Mouse (Mus musculus): ENCODE measurements at regions not wholly inside any gene's neighbourhood (a gene's known extent, or its start where the extent isn't known, plus 50 kb on each side); places are given as distances from the start of the nearest gene placed in this dataset.
A peak's percentile ranks its signal among the peaks of the same experiment; 100 is the strongest.

GRCm38 (mm10) chr14:71174175-71174574 lies 574.5 kb upstream of the Fam160b2 start:
- no peak for ATAC-seq
- Histone ChIP-seq H3K27me3 (ENCODE audit: insufficient read depth, low read length) (no peaks in the 10 kb centered on the region), H3K9ac (no peak overlapping the region), H3K4me1 (ENCODE audit: insufficient read depth) (no peaks in the 10 kb centered on the region), H3K36me3 (ENCODE audit: insufficient read depth) (no peaks in the 10 kb centered on the region), H3K4me3 (ENCODE audit: low read depth, low read length) (no peak overlapping the region), H3K9me3 (ENCODE audit: low read length) (no peaks in the 10 kb centered on the region), H3K4me2 (ENCODE audit: low read depth) (no peak overlapping the region), H3K27ac (ENCODE audit: low read depth, low read length) (no peak overlapping the region)
- TF ChIP-seq CTCF (IDR thresholded peaks at IDR 0.05; ENCODE audit: low read depth) = no peak
- no peak for DNase-seq
- WGBS = 81% methylated on average over 2 of the region's 2 CpGs

- Histone ChIP-seq H3K4me1 (ENCODE audit: insufficient read depth) (no peaks in the 10 kb centered on the region), H3K9me3 (ENCODE audit: low read length) (no peaks in the 10 kb centered on the region), H3K4me2 (ENCODE audit: low read depth) (no peak overlapping the region), H3K36me3 (ENCODE audit: insufficient read depth) (no peaks in the 10 kb centered on the region), H3K9ac (no peak overlapping the region), H3K27ac (ENCODE audit: low read depth, low read length) (no peak overlapping the region), H3K4me3 (ENCODE audit: low read depth, low read length) (no peak overlapping the region), H3K27me3 (ENCODE audit: insufficient read depth, low read length) (no peaks in the 10 kb centered on the region)
- WGBS = 73% methylated on average over 2 of the region's 2 CpGs
- ATAC-seq (no peak), DNase-seq (no peak)
- TF ChIP-seq CTCF (IDR thresholded peaks at IDR 0.05; ENCODE audit: low read depth) = no peak
These were observed 559.9 kb upstream of the Fam160b2 start for GRCm38 (mm10) chr14:71159556-71159955.

- H3K4me1 ChIP-seq (ENCODE audit: insufficient read depth) = no peaks in the 10 kb centered on the region
- H3K9me3 ChIP-seq (ENCODE audit: low read length) = no peaks in the 10 kb centered on the region
- no peak overlapping the region for H3K27ac ChIP-seq (ENCODE audit: low read depth, low read length)
- 94% methylated on average over 1 of the region's 1 CpGs for WGBS
- H3K4me2 ChIP-seq (ENCODE audit: low read depth) = no peak overlapping the region
- H3K9ac ChIP-seq = no peak overlapping the region
- ATAC-seq (no peak), DNase-seq (no peak)
- no peaks in the 10 kb centered on the region for H3K27me3 ChIP-seq (ENCODE audit: insufficient read depth, low read length)
- TF ChIP-seq CTCF (IDR thresholded peaks at IDR 0.05; ENCODE audit: low read depth) = no peak
- H3K4me3 ChIP-seq (ENCODE audit: low read depth, low read length) = no peak overlapping the region
- H3K36me3 ChIP-seq (ENCODE audit: insufficient read depth) = no peaks in the 10 kb centered on the region
These were observed 542.8 kb upstream of the Fam160b2 start for GRCm38 (mm10) chr14:71142465-71142864.

GRCm38 (mm10) chr14:71129771-71130211 lies 530.2 kb upstream of the Fam160b2 start:
- H3K36me3 ChIP-seq (ENCODE audit: insufficient read depth) = no peaks in the 10 kb centered on the region
- no peak overlapping the region for H3K4me2 ChIP-seq (ENCODE audit: low read depth)
- 94% methylated on average over 4 of the region's 4 CpGs for WGBS
- TF ChIP-seq CTCF (IDR thresholded peaks at IDR 0.05; ENCODE audit: low read depth) = no peak
- H3K27me3 ChIP-seq (ENCODE audit: insufficient read depth, low read length) = no peaks in the 10 kb centered on the region
- H3K27ac ChIP-seq (ENCODE audit: low read depth, low read length) = no peak overlapping the region
- no peak for DNase-seq
- H3K4me3 ChIP-seq (ENCODE audit: low read depth, low read length) = no peak overlapping the region
- H3K9me3 ChIP-seq (ENCODE audit: low read length) = no peaks in the 10 kb centered on the region
- no peaks in the 10 kb centered on the region for H3K4me1 ChIP-seq (ENCODE audit: insufficient read depth)
- H3K9ac ChIP-seq = no peak overlapping the region
- no peak for ATAC-seq

- Histone ChIP-seq H3K4me1 (ENCODE audit: insufficient read depth) (no peaks in the 10 kb centered on the region), H3K9me3 (ENCODE audit: low read length) (no peaks in the 10 kb centered on the region), H3K4me2 (ENCODE audit: low read depth) (no peak overlapping the region), H3K27ac (ENCODE audit: low read depth, low read length) (no peak overlapping the region), H3K27me3 (ENCODE audit: insufficient read depth, low read length) (no peaks in the 10 kb centered on the region), H3K4me3 (ENCODE audit: low read depth, low read length) (no peak overlapping the region), H3K36me3 (ENCODE audit: insufficient read depth) (no peaks in the 10 kb centered on the region), H3K9ac (no peak overlapping the region)
- ATAC-seq (no peak), DNase-seq (no peak)
- TF ChIP-seq CTCF (IDR thresholded peaks at IDR 0.05; ENCODE audit: low read depth) = no peak
- 78% methylated on average over 3 of the region's 3 CpGs for whole genome bisulfite sequencing
These were observed 528.9 kb upstream of the Fam160b2 start for GRCm38 (mm10) chr14:71128495-71128894.

- Histone ChIP-seq H3K4me3 (ENCODE audit: low read depth, low read length) (no peak overlapping the region), H3K9ac (no peak overlapping the region), H3K4me1 (ENCODE audit: insufficient read depth) (no peaks in the 10 kb centered on the region), H3K9me3 (ENCODE audit: low read length) (no peaks in the 10 kb centered on the region), H3K27me3 (ENCODE audit: insufficient read depth, low read length) (no peaks in the 10 kb centered on the region), H3K27ac (ENCODE audit: low read depth, low read length) (no peak overlapping the region), H3K4me2 (ENCODE audit: low read depth) (no peak overlapping the region), H3K36me3 (ENCODE audit: insufficient read depth) (no peaks in the 10 kb centered on the region)
- no peak for TF ChIP-seq CTCF (IDR thresholded peaks at IDR 0.05; ENCODE audit: low read depth)
- ATAC-seq (no peak), DNase-seq (peak; percentile 22)
- WGBS = 41% methylated on average over 7 of the region's 7 CpGs
These were observed 519.0 kb upstream of the Fam160b2 start for GRCm38 (mm10) chr14:71118681-71119080.

GRCm38 (mm10) chr14:71115798-71116432 lies 516.3 kb upstream of the Fam160b2 start:
- no peak overlapping the region for H3K4me2 ChIP-seq (ENCODE audit: low read depth)
- WGBS = 73% methylated on average over 3 of the region's 3 CpGs
- H3K36me3 ChIP-seq (ENCODE audit: insufficient read depth) = no peaks in the 10 kb centered on the region
- no peak for DNase-seq
- H3K9ac ChIP-seq = no peak overlapping the region
- H3K4me3 ChIP-seq (ENCODE audit: low read depth, low read length) = no peak overlapping the region
- no peak for ATAC-seq
- H3K9me3 ChIP-seq (ENCODE audit: low read length) = no peaks in the 10 kb centered on the region
- TF ChIP-seq CTCF (IDR thresholded peaks at IDR 0.05; ENCODE audit: low read depth) = no peak
- no peaks in the 10 kb centered on the region for H3K4me1 ChIP-seq (ENCODE audit: insufficient read depth)
- no peak overlapping the region for H3K27ac ChIP-seq (ENCODE audit: low read depth, low read length)
- H3K27me3 ChIP-seq (ENCODE audit: insufficient read depth, low read length) = no peaks in the 10 kb centered on the region

Data from forebrain, postnatal 0 days (tissue).